Mouse (Mus musculus): ENCODE measurements around the gene Ifitm10. TPM values are rescaled to one million over a fixed set of nuclear protein-coding genes. Genes with fewer than 3 reads are reported as not detected.

Ifitm10 gene
- polyA plus RNA-seq, 1 experiment from 2014 or later = 1.9 TPM

DNA sequence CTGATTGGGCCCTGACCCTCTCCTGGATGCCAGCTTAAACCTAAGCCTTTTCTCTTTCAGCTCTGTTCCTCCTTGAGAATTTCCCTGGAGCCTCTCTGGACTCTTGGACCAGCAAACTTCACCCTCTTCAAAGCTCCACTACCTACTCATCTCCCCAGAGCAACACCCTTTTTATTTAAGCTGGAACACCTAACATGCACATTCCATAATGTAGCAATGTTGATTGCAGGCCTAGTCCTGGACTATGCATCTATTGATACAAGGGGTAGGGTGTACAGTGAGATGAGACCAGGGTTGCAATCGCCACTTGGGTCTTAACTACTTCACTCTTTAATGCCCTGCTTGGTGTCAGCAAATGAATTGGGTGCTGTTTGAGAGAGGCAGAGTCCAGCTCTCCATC is 14.6 kb upstream of the Ifitm10 start:
- 93% methylated on average over 1 of the region's 1 CpGs for WGBS
- no peaks in the 10 kb centered on the region for H3K27me3 ChIP-seq (replicated peaks)
- peak overlapping the region; percentile 85 for H3K4me2 ChIP-seq (replicated peaks)
- no peak for ATAC-seq
- peaks cover 15% of the 10 kb centered on the region for H3K36me3 ChIP-seq
- H3K4me3 ChIP-seq (replicated peaks) = peak overlapping the region; percentile 82
- no peaks in the 10 kb centered on the region for H3K9me3 ChIP-seq
- no peak overlapping the region for H3K9ac ChIP-seq
- peaks cover 17% of the 10 kb centered on the region for H3K4me1 ChIP-seq (replicated peaks)
- H3K27ac ChIP-seq = peak overlapping the region; percentile 57

DNA sequence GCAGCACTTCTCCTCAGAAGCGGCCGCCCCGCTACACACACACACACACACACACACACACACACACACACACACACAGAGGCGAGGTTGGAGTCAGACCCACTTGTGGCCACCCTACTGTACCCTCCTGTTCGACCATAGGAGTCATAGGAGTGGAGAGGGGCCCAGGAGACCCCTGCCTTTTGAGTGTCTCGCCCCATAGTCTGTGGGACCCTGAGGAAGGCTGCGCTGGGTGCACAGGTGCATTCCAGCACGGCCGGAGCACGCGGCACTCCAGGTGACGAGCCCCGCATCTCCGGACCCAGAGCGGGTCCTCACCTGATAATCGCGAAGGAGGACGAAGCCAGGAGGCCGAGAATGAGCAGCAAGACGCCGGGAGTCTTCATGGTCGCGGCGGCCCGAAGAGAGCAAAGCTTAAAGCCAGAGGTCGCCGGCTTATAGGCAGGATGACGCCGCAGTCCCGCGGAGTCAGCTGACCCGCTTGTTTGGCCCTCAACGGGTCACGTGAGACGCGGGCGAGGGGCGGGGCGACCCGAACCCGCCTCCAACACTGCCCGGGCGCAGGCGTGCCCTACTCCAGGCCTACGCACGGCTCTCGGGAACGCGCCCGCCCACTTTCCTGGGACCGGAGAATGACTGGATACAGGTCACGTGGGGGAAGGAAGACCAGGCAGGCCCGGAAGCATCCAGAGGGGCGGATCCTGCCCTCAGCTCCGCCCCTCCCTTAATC is 14.0 kb upstream of the Ifitm10 start, which contains the start of gene Ctsd:
Gene Ctsd (minus strand): TSS at position 620 of the 730 bp plus-strand sequence.
- Histone ChIP-seq H3K9me3 (no peaks in the 10 kb centered on the region), H3K4me1 (replicated peaks) (peaks cover 17% of the 10 kb centered on the region), H3K27ac (peak within 1 kb of the TSS; percentile 73), H3K4me2 (replicated peaks) (peak within 1 kb of the TSS; percentile 85), H3K36me3 (peaks cover 19% of the 10 kb centered on the region), H3K9ac (peak within 1 kb of the TSS; percentile 76), H3K4me3 (replicated peaks) (peak within 1 kb of the TSS; percentile 82), H3K27me3 (replicated peaks) (no peaks in the 10 kb centered on the region)
- ATAC-seq = peak; percentile 98
- under 1% methylated on average over 55 of the region's 55 CpGs for WGBS

DNA sequence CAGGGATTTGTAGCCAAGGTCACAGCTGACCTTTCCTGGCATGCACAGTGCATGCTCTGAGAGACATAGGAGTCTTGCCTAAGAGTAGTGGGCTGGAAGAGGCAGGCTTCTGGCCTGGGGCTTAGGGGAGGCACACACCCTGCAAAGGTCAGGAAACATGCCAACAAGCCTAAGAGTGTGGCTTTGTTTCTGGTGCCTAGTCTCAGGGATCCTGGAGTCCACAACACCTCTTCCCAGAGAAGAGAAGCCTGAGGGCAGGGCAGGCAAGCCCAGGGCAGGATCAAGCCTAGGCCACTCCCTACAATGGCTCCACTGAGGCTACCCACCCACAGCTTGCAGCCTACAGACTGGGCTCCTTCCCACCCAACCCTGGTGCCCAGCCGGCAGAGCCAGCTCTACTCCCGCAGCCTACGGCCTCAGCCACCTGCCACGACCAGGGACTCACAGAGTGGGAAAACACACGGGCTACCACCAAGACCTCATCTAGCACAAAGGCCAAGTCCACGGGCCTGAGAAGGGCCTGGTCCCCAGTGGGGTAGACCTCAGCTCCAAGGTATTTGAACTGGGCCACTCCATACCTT is 13.2 kb upstream of the Ifitm10 start:
- WGBS = 46% methylated on average over 6 of the region's 6 CpGs
- Histone ChIP-seq H3K4me3 (replicated peaks) (peak overlapping the region; percentile 82), H3K4me2 (replicated peaks) (peak overlapping the region; percentile 85), H3K4me1 (replicated peaks) (peaks cover 17% of the 10 kb centered on the region), H3K27me3 (replicated peaks) (no peaks in the 10 kb centered on the region), H3K36me3 (peaks cover 26% of the 10 kb centered on the region), H3K9me3 (no peaks in the 10 kb centered on the region), H3K27ac (0 out of 2 replicates have a peak overlapping the region, but pooled peaks have one; percentile 32), H3K9ac (peak overlapping the region; percentile 76)
- ATAC-seq = peak; percentile 23; the same call in 1 of the 2 replicates

DNA sequence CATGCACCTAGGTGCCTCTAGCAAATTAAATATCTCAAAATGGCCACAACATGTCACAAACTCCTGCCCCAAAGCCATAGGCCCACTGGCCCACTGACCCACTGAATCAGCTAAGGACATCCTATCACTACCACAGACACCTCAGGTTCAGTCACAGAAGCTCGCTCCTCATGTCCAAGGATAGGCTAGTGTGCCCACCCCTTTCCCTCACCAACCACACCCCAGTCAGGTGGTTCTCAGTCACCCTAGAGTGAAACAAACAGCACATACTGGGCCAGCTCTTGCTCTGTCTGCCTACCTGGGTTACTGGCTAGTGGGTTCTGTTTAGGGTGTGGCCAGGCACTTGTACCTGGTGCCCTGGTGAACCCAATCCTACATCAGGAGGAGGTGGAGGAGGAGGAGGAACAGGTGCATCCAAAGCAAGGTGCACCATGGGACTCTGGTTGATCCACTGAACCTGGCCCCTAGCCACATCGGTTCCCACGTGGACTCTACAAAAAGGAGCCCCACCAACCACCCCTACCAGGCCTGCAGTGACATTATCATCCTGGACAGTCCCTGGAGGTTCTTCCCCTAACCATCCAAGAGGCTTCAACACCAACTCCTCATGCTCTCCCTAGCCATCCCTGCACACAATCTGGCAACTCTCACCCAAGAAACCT is 12.3 kb upstream of the Ifitm10 start:
- H3K4me1 ChIP-seq (replicated peaks) = peaks cover 17% of the 10 kb centered on the region
- H3K4me3 ChIP-seq (replicated peaks) = peak overlapping the region; percentile 82
- H3K9me3 ChIP-seq = no peaks in the 10 kb centered on the region
- H3K4me2 ChIP-seq (replicated peaks) = peak overlapping the region; percentile 85
- ATAC-seq = no peak
- peak overlapping the region; percentile 76; the same call in 1 of the 2 replicates for H3K9ac ChIP-seq
- no peak overlapping the region for H3K27ac ChIP-seq
- H3K27me3 ChIP-seq (replicated peaks) = no peaks in the 10 kb centered on the region
- 84% methylated on average over 3 of the region's 3 CpGs for WGBS
- H3K36me3 ChIP-seq = peaks cover 30% of the 10 kb centered on the region

DNA sequence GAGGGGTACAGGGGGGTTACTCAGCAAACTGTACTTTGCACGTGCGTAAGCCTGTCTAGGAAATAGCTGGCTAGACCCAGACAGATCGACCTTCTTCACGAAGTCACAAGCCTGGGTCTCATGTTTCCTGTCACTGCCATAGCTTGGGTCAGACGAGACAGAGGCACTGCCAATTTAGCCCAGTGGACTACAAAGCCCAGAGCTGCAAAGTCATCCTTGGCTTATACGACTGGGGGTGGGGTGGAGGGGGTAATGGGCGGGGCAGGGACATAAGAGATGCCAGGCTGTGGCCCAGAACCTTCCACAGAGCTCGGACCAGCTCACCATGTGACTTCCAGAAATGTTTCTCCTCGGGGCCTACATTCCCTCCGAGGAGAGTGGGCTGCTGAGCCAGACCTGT is 10.8 kb upstream of the Ifitm10 start:
- H3K27ac ChIP-seq = no peak overlapping the region
- peaks cover 17% of the 10 kb centered on the region for H3K4me1 ChIP-seq (replicated peaks)
- peaks cover 44% of the 10 kb centered on the region for H3K36me3 ChIP-seq
- no peaks in the 10 kb centered on the region for H3K9me3 ChIP-seq
- WGBS = 76% methylated on average over 10 of the region's 10 CpGs
- no peak overlapping the region for H3K9ac ChIP-seq
- H3K4me2 ChIP-seq (replicated peaks) = no peak overlapping the region
- H3K4me3 ChIP-seq (replicated peaks) = no peak overlapping the region
- no peaks in the 10 kb centered on the region for H3K27me3 ChIP-seq (replicated peaks)
- ATAC-seq = no peak

DNA sequence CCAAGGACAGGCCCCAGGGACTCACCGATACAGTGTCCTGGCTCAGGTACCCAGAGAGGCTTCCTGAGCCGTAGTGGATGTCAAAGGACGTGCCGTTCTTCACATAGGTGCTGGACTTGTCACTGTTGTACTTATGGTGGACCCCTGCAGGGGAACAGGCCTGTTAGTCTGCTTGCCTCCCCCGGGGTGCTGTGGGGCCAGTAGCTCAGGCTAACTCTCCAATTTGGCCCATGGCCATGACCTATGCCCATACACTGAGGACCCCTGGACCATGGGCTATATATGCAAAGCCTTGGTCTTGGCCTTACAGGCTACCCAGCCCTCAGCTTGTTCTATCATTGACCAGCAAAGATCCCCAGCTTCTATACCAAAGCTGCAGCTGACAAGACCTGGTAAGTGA is 9.0 kb upstream of the Ifitm10 start, which contains the start of gene Gm49369:
Gene Gm49369 (minus strand): TSS at position 101 of the 400 bp plus-strand sequence.
- peaks cover 17% of the 10 kb centered on the region for H3K4me1 ChIP-seq (replicated peaks)
- H3K9me3 ChIP-seq = no peaks in the 10 kb centered on the region
- no peak within 1 kb of the TSS for H3K27ac ChIP-seq
- no peak within 1 kb of the TSS for H3K9ac ChIP-seq
- H3K27me3 ChIP-seq (replicated peaks) = no peaks in the 10 kb centered on the region
- ATAC-seq = no peak
- no peak within 1 kb of the TSS for H3K4me2 ChIP-seq (replicated peaks)
- WGBS = 90% methylated on average over 5 of the region's 5 CpGs
- H3K36me3 ChIP-seq = peaks cover 54% of the 10 kb centered on the region
- no peak within 1 kb of the TSS for H3K4me3 ChIP-seq (replicated peaks)

DNA sequence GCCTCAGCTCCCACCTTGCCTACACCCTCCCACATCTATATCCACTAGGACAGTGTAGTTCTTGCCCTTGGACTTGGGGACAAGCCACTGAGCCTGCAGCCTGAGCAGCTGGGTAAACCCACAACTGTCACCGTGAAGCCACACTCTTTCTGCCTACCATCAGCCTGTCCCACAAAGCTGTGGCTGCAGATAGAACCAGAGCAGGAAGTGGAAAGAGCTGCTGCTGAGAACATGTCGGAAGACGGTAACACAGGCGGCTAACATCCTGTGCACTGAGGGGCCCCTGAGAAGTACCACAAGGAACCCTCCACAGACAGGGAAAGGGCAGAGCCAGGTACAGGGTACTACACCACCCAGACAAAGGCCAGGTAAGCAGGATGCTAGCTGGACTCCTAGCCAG is 7.6 kb upstream of the Ifitm10 start:
- Histone ChIP-seq H3K9ac (no peak overlapping the region), H3K4me3 (replicated peaks) (no peak overlapping the region), H3K4me1 (replicated peaks) (peaks cover 7% of the 10 kb centered on the region), H3K9me3 (no peaks in the 10 kb centered on the region), H3K27ac (no peak overlapping the region), H3K36me3 (peaks cover 65% of the 10 kb centered on the region), H3K27me3 (replicated peaks) (no peaks in the 10 kb centered on the region), H3K4me2 (replicated peaks) (no peak overlapping the region)
- WGBS = 92% methylated on average over 4 of the region's 4 CpGs
- ATAC-seq = no peak

DNA sequence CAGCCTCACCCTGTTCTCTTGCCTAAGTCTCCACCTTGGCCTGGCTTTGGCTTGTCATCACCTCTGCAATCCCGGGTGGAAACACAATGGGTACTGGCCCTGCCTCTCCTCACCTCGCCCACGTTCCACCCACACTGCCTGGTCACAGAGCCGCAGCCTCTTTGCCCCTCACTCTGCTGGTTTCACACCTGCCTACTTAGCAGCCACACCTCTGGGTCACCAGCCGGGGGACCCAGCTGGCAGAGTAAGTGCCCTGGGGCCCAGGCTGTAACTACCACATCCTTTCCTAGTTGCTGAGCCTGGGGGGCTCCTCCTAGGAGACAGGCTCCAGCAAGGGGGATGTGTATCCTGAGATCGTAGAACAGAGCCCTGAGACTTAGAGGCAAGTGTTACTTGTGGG is 5.6 kb upstream of the Ifitm10 start:
- Histone ChIP-seq H3K4me2 (replicated peaks) (no peak overlapping the region), H3K36me3 (peaks cover 60% of the 10 kb centered on the region), H3K4me3 (replicated peaks) (no peak overlapping the region), H3K9me3 (no peaks in the 10 kb centered on the region), H3K27me3 (replicated peaks) (no peaks in the 10 kb centered on the region), H3K9ac (no peak overlapping the region), H3K27ac (no peak overlapping the region), H3K4me1 (replicated peaks) (no peaks in the 10 kb centered on the region)
- WGBS = 66% methylated on average over 6 of the region's 6 CpGs
- ATAC-seq = no peak

DNA sequence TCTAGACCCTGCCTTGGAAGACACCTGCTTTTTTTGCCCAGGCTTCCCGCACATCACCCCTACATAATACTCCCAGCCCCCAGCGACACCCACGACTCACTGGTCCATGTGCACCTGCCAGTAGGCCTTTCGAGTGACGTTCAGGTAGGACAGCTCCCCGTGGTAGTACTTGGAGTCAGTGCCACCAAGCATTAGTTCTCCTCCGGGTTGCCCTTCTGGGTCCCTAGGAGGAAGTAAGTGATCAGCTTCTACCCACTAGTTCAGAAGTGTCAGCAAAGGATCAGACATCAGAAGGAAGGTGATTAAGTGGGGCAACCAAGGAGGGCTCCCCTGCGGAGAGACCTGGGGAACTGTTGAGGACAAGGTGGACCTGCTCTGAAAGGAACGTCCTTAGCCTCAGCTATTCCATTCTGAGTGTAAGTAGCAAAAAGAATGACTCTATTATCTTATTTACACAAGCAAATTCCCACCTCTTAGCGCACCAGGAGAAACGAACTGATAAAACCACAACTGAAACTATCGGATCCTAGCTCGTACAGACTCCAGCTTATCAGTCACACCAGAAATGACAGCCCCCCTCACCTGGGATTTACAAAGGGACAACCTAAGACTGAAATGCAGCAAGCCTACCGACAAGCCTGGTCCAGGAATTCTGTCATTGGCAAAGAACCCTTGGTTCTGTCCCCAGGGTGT is 3.8 kb upstream of the Ifitm10 start:
- no peak overlapping the region for H3K9ac ChIP-seq
- peak; percentile 18; the same call in 1 of the 2 replicates for ATAC-seq
- no peaks in the 10 kb centered on the region for H3K9me3 ChIP-seq
- WGBS = 72% methylated on average over 14 of the region's 14 CpGs
- H3K27ac ChIP-seq = no peak overlapping the region
- no peaks in the 10 kb centered on the region; the same call in 1 of the 2 replicates for H3K4me1 ChIP-seq (replicated peaks)
- no peak overlapping the region for H3K4me3 ChIP-seq (replicated peaks)
- H3K36me3 ChIP-seq = peaks cover 48% of the 10 kb centered on the region
- no peak overlapping the region for H3K4me2 ChIP-seq (replicated peaks)
- peaks cover 3% of the 10 kb centered on the region for H3K27me3 ChIP-seq (replicated peaks)

DNA sequence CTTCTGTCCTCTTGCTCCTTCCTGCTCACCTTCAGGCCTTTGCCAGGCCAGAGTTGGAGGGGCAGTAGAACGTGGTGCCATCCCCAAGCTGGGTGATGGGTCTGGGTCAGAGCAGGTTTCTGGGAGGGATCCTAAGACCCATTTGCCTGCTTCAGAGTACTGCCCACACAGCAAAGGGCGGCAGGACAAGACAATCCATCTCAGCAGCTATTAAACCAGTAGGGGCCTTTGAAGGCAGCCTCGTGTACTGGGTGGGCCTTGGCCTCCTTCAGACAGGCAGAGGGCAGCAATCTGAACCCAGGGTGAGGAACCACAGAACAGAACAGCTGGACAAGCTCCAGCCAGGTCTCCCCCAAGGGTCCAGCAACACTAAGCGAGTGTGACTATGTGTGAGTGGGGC is 2.5 kb upstream of the Ifitm10 start:
- no peak overlapping the region for H3K27ac ChIP-seq
- H3K4me3 ChIP-seq (replicated peaks) = no peak overlapping the region
- H3K4me2 ChIP-seq (replicated peaks) = no peak overlapping the region
- H3K36me3 ChIP-seq = peaks cover 41% of the 10 kb centered on the region
- no peak overlapping the region for H3K9ac ChIP-seq
- peaks cover 8% of the 10 kb centered on the region for H3K4me1 ChIP-seq (replicated peaks)
- 80% methylated on average over 4 of the region's 4 CpGs for WGBS
- peaks cover 15% of the 10 kb centered on the region for H3K27me3 ChIP-seq (replicated peaks)
- ATAC-seq = no peak
- H3K9me3 ChIP-seq = no peaks in the 10 kb centered on the region

DNA sequence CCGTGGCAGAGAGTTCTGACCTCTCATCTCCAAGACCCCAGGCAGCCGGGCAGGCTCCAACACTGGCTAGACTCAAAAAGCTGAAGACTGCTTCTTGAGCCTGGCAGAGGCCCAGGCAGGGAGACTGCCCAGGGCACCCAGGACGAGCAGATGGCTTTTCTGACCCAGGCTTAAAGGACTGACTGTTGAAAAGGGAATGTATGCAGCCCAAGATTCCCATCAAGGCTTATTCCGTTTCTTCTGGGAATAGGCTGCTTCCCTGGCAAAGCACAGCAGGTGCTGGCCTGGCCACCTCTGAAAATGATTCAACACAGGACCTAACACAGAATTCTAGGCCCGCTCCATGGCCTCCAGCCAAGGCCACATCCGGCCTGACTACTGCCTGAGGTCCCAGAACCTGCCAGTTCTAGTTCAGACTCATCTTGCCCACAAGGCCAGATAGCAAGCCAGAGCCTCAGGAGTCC is 1.7 kb upstream of the Ifitm10 start:
- Histone ChIP-seq H3K27ac (no peak overlapping the region), H3K9me3 (no peaks in the 10 kb centered on the region), H3K4me1 (replicated peaks) (peaks cover 8% of the 10 kb centered on the region), H3K9ac (no peak overlapping the region), H3K4me3 (replicated peaks) (no peak overlapping the region), H3K27me3 (replicated peaks) (peaks cover 23% of the 10 kb centered on the region), H3K36me3 (peaks cover 33% of the 10 kb centered on the region), H3K4me2 (replicated peaks) (no peak overlapping the region)
- 79% methylated on average over 6 of the region's 6 CpGs for WGBS
- ATAC-seq = no peak

Data from intestine, embryonic 15.5 days (tissue).